Mouse (Mus musculus) forebrain, embryonic 14.5 days (tissue): ENCODE measurements around the gene St8sia6. TPM values are rescaled to one million over a fixed set of nuclear protein-coding genes. Genes with fewer than 3 reads are reported as not detected.
A peak's percentile ranks its signal among the peaks of the same experiment; 100 is the strongest.

ENCODE experiments used
- ATAC-seq: fragments of 200-750 bp; cut with Nextera tagmentation; 2 replicates; pipeline ENCODE4 v1.8.0; 2017; ENCODE audit warnings: mild to moderate bottlenecking, moderate library complexity
- DNase-seq: peaks from one replicate; pipeline ENCODE4 v3.0.0-alpha.2; 2015; ENCODE audit warnings: low spot score
- H3K27ac ChIP-seq: fragments of 300-500 bp; sonication (generic); 2 replicates; pipeline ENCODE4 v1.5.1; 2014; ENCODE audit warnings: low read depth, mild to moderate bottlenecking, control low read depth, low read length, moderate library complexity
- H3K27me3 ChIP-seq: fragments of 300-500 bp; sonication (generic); replicated peaks from 2 replicates; pipeline ENCODE4 v1.6.1; 2014; ENCODE audit warnings: low read length, control low read depth, mixed read lengths; ENCODE audit not compliant: control insufficient read depth, insufficient read depth
- H3K36me3 ChIP-seq: fragments of 300-500 bp; sonication (generic); 2 replicates; pipeline ENCODE4 v1.6.1; 2014; ENCODE audit warnings: low read length, control low read depth; ENCODE audit not compliant: control insufficient read depth, insufficient read depth
- H3K4me1 ChIP-seq: fragments of 300-500 bp; sonication (generic); 2 replicates; pipeline ENCODE4 v1.6.1; 2014; ENCODE audit warnings: antibody characterized with exemption, low read length, control low read depth; ENCODE audit not compliant: control insufficient read depth, insufficient read depth
- H3K4me2 ChIP-seq: fragments of 300-500 bp; sonication (generic); 2 replicates; pipeline ENCODE4 v1.6.1; 2014; ENCODE audit warnings: mild to moderate bottlenecking, control low read depth, low read length
- H3K4me3 ChIP-seq: fragments of 300-500 bp; sonication (generic); 2 replicates; pipeline ENCODE4 v1.5.1; 2014; ENCODE audit warnings: low read depth, low read length, control low read depth
- H3K9ac ChIP-seq: fragments of 300-500 bp; sonication (generic); 2 replicates; pipeline ENCODE4 v1.6.1; 2014; ENCODE audit warnings: mild to moderate bottlenecking, low read length, control low read depth, moderate library complexity
- H3K9me3 ChIP-seq: fragments of 300-500 bp; sonication (generic); replicated peaks from 2 replicates; pipeline ENCODE4 v1.6.1; 2016; ENCODE audit warnings: low read length, control low read depth, mixed read lengths; ENCODE audit not compliant: control insufficient read depth
- WGBS: fragments of 180-500 bp; shearing (Covaris S2); extraction: QIAGEN DNeasy Blood & Tissue Kit; methylation state at CpG from one replicate; pipeline ENCODE4 v1.1.7; 2014; 5-methylcytosine and 5-hydroxymethylcytosine counted together
- polyA plus RNA-seq: library from polyadenylated mRNA; unstranded; fragments of >200 nt; fragmentation: Nextera tagmentation; extraction: Ambion mirVana; gene quantifications from 2 replicates; pipeline ENCODE4 v1.2.1, GENCODE M21; 2014

Gene St8sia6
- polyA plus RNA-seq, 1 experiment from 2014 or later, result 0.42 TPM

- Histone ChIP-seq H3K9me3 (no peaks in the 10 kb centered on the region), H3K4me1 (no peaks in the 10 kb centered on the region), H3K4me2 (no peak overlapping the region), H3K36me3 (no peaks in the 10 kb centered on the region), H3K9ac (no peak overlapping the region), H3K4me3 (no peak overlapping the region), H3K27me3 (no peaks in the 10 kb centered on the region), H3K27ac (no peak overlapping the region)
- ATAC-seq (no peak), DNase-seq (no peak)
These were observed 16.8 kb downstream of the St8sia6 start for GRCm38 (mm10) chr2:13777032-13777431.

- Histone ChIP-seq H3K9ac (no peak overlapping the region), H3K27me3 (no peaks in the 10 kb centered on the region), H3K27ac (no peak overlapping the region), H3K4me2 (no peak overlapping the region), H3K9me3 (no peaks in the 10 kb centered on the region), H3K36me3 (no peaks in the 10 kb centered on the region), H3K4me1 (no peaks in the 10 kb centered on the region), H3K4me3 (no peak overlapping the region)
- DNase-seq (no peak), ATAC-seq (no peak)
- WGBS, result 91% methylated on average over 1 of the region's 1 CpGs
These were observed 17.4 kb downstream of the St8sia6 start for GRCm38 (mm10) chr2:13776453-13776852.

GRCm38 (mm10) chr2:13775056-13775455 is 18.8 kb downstream of the St8sia6 start:
- Histone ChIP-seq H3K9ac (no peak overlapping the region), H3K27ac (no peak overlapping the region), H3K27me3 (no peaks in the 10 kb centered on the region), H3K4me2 (no peak overlapping the region), H3K4me3 (no peak overlapping the region), H3K9me3 (no peaks in the 10 kb centered on the region), H3K4me1 (no peaks in the 10 kb centered on the region), H3K36me3 (no peaks in the 10 kb centered on the region)
- ATAC-seq, result no peak
- DNase-seq, result no peak
- WGBS, result 92% methylated on average over 3 of the region's 3 CpGs

- no peak for DNase-seq
- no peaks in the 10 kb centered on the region for H3K4me1 ChIP-seq
- H3K4me3 ChIP-seq, result no peak overlapping the region
- H3K9ac ChIP-seq, result no peak overlapping the region
- no peaks in the 10 kb centered on the region for H3K36me3 ChIP-seq
- no peak for ATAC-seq
- WGBS, result 75% methylated on average over 5 of the region's 5 CpGs
- no peak overlapping the region for H3K4me2 ChIP-seq
- no peaks in the 10 kb centered on the region for H3K27me3 ChIP-seq
- no peak overlapping the region for H3K27ac ChIP-seq
- H3K9me3 ChIP-seq, result no peaks in the 10 kb centered on the region
These were observed 25.3 kb downstream of the St8sia6 start for GRCm38 (mm10) chr2:13768524-13768923.

- H3K9me3 ChIP-seq, result no peaks in the 10 kb centered on the region
- H3K27ac ChIP-seq, result no peak overlapping the region
- no peaks in the 10 kb centered on the region for H3K4me1 ChIP-seq
- H3K4me3 ChIP-seq, result no peak overlapping the region
- H3K4me2 ChIP-seq, result no peak overlapping the region
- no peaks in the 10 kb centered on the region for H3K36me3 ChIP-seq
- H3K27me3 ChIP-seq, result no peaks in the 10 kb centered on the region
- 59% methylated on average over 9 of the region's 9 CpGs for WGBS
- ATAC-seq (no peak), DNase-seq (no peak)
- H3K9ac ChIP-seq, result no peak overlapping the region
These were observed 26.1 kb downstream of the St8sia6 start for GRCm38 (mm10) chr2:13767532-13768411.

GRCm38 (mm10) chr2:13760366-13760765 is 33.5 kb downstream of the St8sia6 start:
- H3K4me3 ChIP-seq, result no peak overlapping the region
- no peak overlapping the region for H3K27ac ChIP-seq
- ATAC-seq, result no peak
- H3K27me3 ChIP-seq, result no peaks in the 10 kb centered on the region
- no peaks in the 10 kb centered on the region for H3K9me3 ChIP-seq
- no peaks in the 10 kb centered on the region for H3K4me1 ChIP-seq
- H3K36me3 ChIP-seq, result no peaks in the 10 kb centered on the region
- H3K4me2 ChIP-seq, result no peak overlapping the region
- no peak overlapping the region for H3K9ac ChIP-seq
- no peak for DNase-seq

- Histone ChIP-seq H3K4me1 (no peaks in the 10 kb centered on the region), H3K27ac (no peak overlapping the region), H3K27me3 (no peaks in the 10 kb centered on the region), H3K4me3 (no peak overlapping the region), H3K9me3 (no peaks in the 10 kb centered on the region), H3K4me2 (no peak overlapping the region), H3K9ac (no peak overlapping the region), H3K36me3 (no peaks in the 10 kb centered on the region)
- DNase-seq, result no peak
- 91% methylated on average over 7 of the region's 7 CpGs for WGBS
- no peak for ATAC-seq
These were observed 36.5 kb downstream of the St8sia6 start for GRCm38 (mm10) chr2:13757412-13757811.

- no peaks in the 10 kb centered on the region for H3K9me3 ChIP-seq
- DNase-seq, result peak; percentile 34
- H3K27ac ChIP-seq, result no peak overlapping the region
- H3K9ac ChIP-seq, result no peak overlapping the region
- ATAC-seq, result peak; percentile 20; the same call in 1 of the 2 replicates
- H3K4me1 ChIP-seq, result no peaks in the 10 kb centered on the region
- WGBS, result 69% methylated on average over 4 of the region's 4 CpGs
- H3K4me2 ChIP-seq, result no peak overlapping the region
- no peak overlapping the region for H3K4me3 ChIP-seq
- no peaks in the 10 kb centered on the region for H3K36me3 ChIP-seq
- H3K27me3 ChIP-seq, result no peaks in the 10 kb centered on the region
These were observed 38.1 kb downstream of the St8sia6 start for GRCm38 (mm10) chr2:13755733-13756132.

- 81% methylated on average over 1 of the region's 1 CpGs for WGBS
- no peak overlapping the region for H3K4me2 ChIP-seq
- H3K9me3 ChIP-seq, result no peaks in the 10 kb centered on the region
- no peak overlapping the region for H3K9ac ChIP-seq
- no peaks in the 10 kb centered on the region for H3K27me3 ChIP-seq
- no peak overlapping the region for H3K27ac ChIP-seq
- no peak overlapping the region for H3K4me3 ChIP-seq
- no peaks in the 10 kb centered on the region for H3K36me3 ChIP-seq
- H3K4me1 ChIP-seq, result no peaks in the 10 kb centered on the region
- ATAC-seq (no peak), DNase-seq (no peak)
These were observed 42.2 kb downstream of the St8sia6 start for GRCm38 (mm10) chr2:13751691-13752090.
